Mouse (Mus musculus) intestine, postnatal 0 days (tissue): Measurements from ENCODE around the gene Uqcrh. TPM values are rescaled to one million over a fixed set of nuclear protein-coding genes. Genes with fewer than 3 reads are reported as not detected.

Experiments used
- ATAC-seq: fragments of 200-750 bp; cut with Nextera tagmentation; 2 replicates; pipeline ENCODE4 v1.8.0; 2017; ENCODE audit warnings: mild to moderate bottlenecking, moderate TSS enrichment, moderate library complexity
- H3K27ac ChIP-seq: fragments of 300-500 bp; sonication (generic); 2 replicates; pipeline ENCODE4 v1.5.1; 2014; ENCODE audit warnings: mild to moderate bottlenecking, low read depth, low read length, moderate library complexity
- H3K27me3 ChIP-seq: fragments of 300-500 bp; sonication (generic); replicated peaks from 2 replicates; pipeline ENCODE4 v1.6.1; 2014; ENCODE audit warnings: low read length, mixed read lengths; ENCODE audit not compliant: control insufficient read depth, insufficient read depth
- H3K36me3 ChIP-seq: fragments of 300-500 bp; sonication (generic); 2 replicates; pipeline ENCODE4 v1.6.1; 2014; ENCODE audit warnings: mild to moderate bottlenecking, moderate library complexity; ENCODE audit not compliant: control insufficient read depth, insufficient read depth
- H3K4me1 ChIP-seq: fragments of 300-500 bp; sonication (generic); replicated peaks from 2 replicates; pipeline ENCODE4 v1.6.1; 2014; ENCODE audit warnings: antibody characterized with exemption, low read length, mixed read lengths; ENCODE audit not compliant: control insufficient read depth, insufficient read depth
- H3K4me2 ChIP-seq: fragments of 300-500 bp; sonication (generic); replicated peaks from 2 replicates; pipeline ENCODE4 v1.6.1; 2014; ENCODE audit warnings: low read depth, mild to moderate bottlenecking, moderate library complexity
- H3K4me3 ChIP-seq: fragments of 300-500 bp; sonication (generic); 2 replicates; pipeline ENCODE4 v1.5.1; 2014; ENCODE audit warnings: low read depth, low read length
- H3K9ac ChIP-seq: fragments of 300-500 bp; sonication (generic); 2 replicates; pipeline ENCODE4 v1.6.1; 2014; ENCODE audit warnings: mild to moderate bottlenecking, low read depth, low read length
- H3K9me3 ChIP-seq: fragments of 300-500 bp; sonication (generic); 2 replicates; pipeline ENCODE4 v1.6.1; 2016; ENCODE audit warnings: mixed run types; ENCODE audit not compliant: control insufficient read depth
- CTCF ChIP-seq: sonication (generic); IDR thresholded peaks from 2 replicates; pipeline ENCODE4 v1.5.1; 2016; ENCODE audit warnings: low read depth, mild to moderate bottlenecking, control low read depth, antibody characterized with exemption, moderate library complexity
- WGBS: fragments of 180-500 bp; shearing (Covaris S2); extraction: QIAGEN DNeasy Blood & Tissue Kit; methylation state at CpG from one replicate; pipeline ENCODE4 v1.1.7; 2014; 5-methylcytosine and 5-hydroxymethylcytosine counted together
- polyA plus RNA-seq: library from polyadenylated mRNA; unstranded; fragments of >200 nt; fragmentation: Nextera tagmentation; extraction: Ambion mirVana; gene quantifications from 2 replicates; pipeline ENCODE4 v1.2.1, GENCODE M21; 2015

Gene Uqcrh
- polyA plus RNA-seq, 1 experiment from 2014 or later = 1,003 TPM

- Histone ChIP-seq H3K36me3 (peaks cover 25% of the 10 kb centered on the region), H3K4me3 (no peak overlapping the region), H3K27me3 (no peaks in the 10 kb centered on the region), H3K9ac (0 out of 2 replicates have a peak overlapping the region, but pooled peaks have one; percentile 7), H3K27ac (peak overlapping the region; percentile 57; the same call in 1 of the 2 replicates), H3K9me3 (no peaks in the 10 kb centered on the region), H3K4me1 (no peaks in the 10 kb centered on the region), H3K4me2 (peak overlapping the region; percentile 35; the same call in 1 of the 2 replicates)
- peak; percentile 22 for ATAC-seq
- 60% methylated on average over 7 of the region's 7 CpGs for WGBS
- no peak for TF ChIP-seq CTCF
Measured at GRCm38 (mm10) chr4:116048130-116048920, 26.5 kb downstream of the Uqcrh start.

GRCm38 (mm10) chr4:116047681-116048080, 27.2 kb downstream of the Uqcrh start:
- no peaks in the 10 kb centered on the region for H3K27me3 ChIP-seq
- ATAC-seq = no peak
- peak overlapping the region; percentile 35; the same call in 1 of the 2 replicates for H3K4me2 ChIP-seq
- no peaks in the 10 kb centered on the region for H3K4me1 ChIP-seq
- H3K4me3 ChIP-seq = no peak overlapping the region
- no peak overlapping the region for H3K9ac ChIP-seq
- H3K9me3 ChIP-seq = no peaks in the 10 kb centered on the region
- H3K27ac ChIP-seq = no peak overlapping the region
- 82% methylated on average over 1 of the region's 1 CpGs for WGBS
- peaks cover 31% of the 10 kb centered on the region for H3K36me3 ChIP-seq
- TF ChIP-seq CTCF = no peak

GRCm38 (mm10) chr4:116046604-116047003, 28.3 kb downstream of the Uqcrh start:
- ATAC-seq = no peak

GRCm38 (mm10) chr4:116042186-116042585, 32.7 kb downstream of the Uqcrh start:
- 74% methylated on average over 3 of the region's 3 CpGs for WGBS
- H3K4me1 ChIP-seq = no peaks in the 10 kb centered on the region
- H3K36me3 ChIP-seq = peaks cover 41% of the 10 kb centered on the region
- H3K9me3 ChIP-seq = no peaks in the 10 kb centered on the region
- no peaks in the 10 kb centered on the region for H3K27me3 ChIP-seq
- no peak overlapping the region for H3K4me3 ChIP-seq
- H3K4me2 ChIP-seq = no peak overlapping the region
- H3K9ac ChIP-seq = no peak overlapping the region
- H3K27ac ChIP-seq = no peak overlapping the region
- peak; percentile 48 for TF ChIP-seq CTCF
- no peak for ATAC-seq

More at GRCm38 (mm10) chr4:116046604-116047003, 28.3 kb downstream of the Uqcrh start:
- Histone ChIP-seq H3K27ac (no peak overlapping the region), H3K9me3 (no peaks in the 10 kb centered on the region), H3K4me3 (no peak overlapping the region), H3K36me3 (peaks cover 37% of the 10 kb centered on the region), H3K4me1 (no peaks in the 10 kb centered on the region), H3K27me3 (no peaks in the 10 kb centered on the region), H3K9ac (no peak overlapping the region), H3K4me2 (peak overlapping the region; percentile 32; the same call in 1 of the 2 replicates)
- no peak for TF ChIP-seq CTCF
- WGBS = 91% methylated on average over 2 of the region's 2 CpGs

- Histone ChIP-seq H3K9me3 (no peaks in the 10 kb centered on the region), H3K4me2 (no peak overlapping the region), H3K4me1 (no peaks in the 10 kb centered on the region), H3K9ac (no peak overlapping the region), H3K4me3 (no peak overlapping the region), H3K27me3 (no peaks in the 10 kb centered on the region), H3K36me3 (peaks cover 50% of the 10 kb centered on the region), H3K27ac (peak overlapping the region; percentile 51)
- TF ChIP-seq CTCF = no peak
- ATAC-seq = peak; percentile 73
- WGBS = 53% methylated on average over 2 of the region's 2 CpGs
Measured at GRCm38 (mm10) chr4:116040466-116040865, 34.4 kb downstream of the Uqcrh start.

- H3K27me3 ChIP-seq = no peaks in the 10 kb centered on the region
- H3K4me2 ChIP-seq = no peak overlapping the region
- no peak overlapping the region for H3K27ac ChIP-seq
- H3K9ac ChIP-seq = no peak overlapping the region
- peaks cover 51% of the 10 kb centered on the region for H3K36me3 ChIP-seq
- no peak for TF ChIP-seq CTCF
- no peak overlapping the region for H3K4me3 ChIP-seq
- H3K4me1 ChIP-seq = no peaks in the 10 kb centered on the region
- no peaks in the 10 kb centered on the region for H3K9me3 ChIP-seq
- 90% methylated on average over 5 of the region's 5 CpGs for WGBS
- ATAC-seq = no peak
Measured at GRCm38 (mm10) chr4:116033374-116033773, 41.5 kb downstream of the Uqcrh start.
